Mouse (Mus musculus) ES-E14 (cell line): ENCODE data around the gene Rnf128. TPM values are rescaled to one million over a fixed set of nuclear protein-coding genes. Genes with fewer than 3 reads are reported as not detected.

Source experiments
- DNase-seq: peaks from one replicate; pipeline ENCODE4 v3.0.0-alpha.2; 2013; ENCODE audit warnings: low read depth, low spot score
- H3K27ac ChIP-seq: 2 replicates; pipeline ENCODE4 v1.5.1; 2012; ENCODE audit warnings: low read depth, mild to moderate bottlenecking, low read length, moderate library complexity, mixed read lengths; ENCODE audit not compliant: poor library complexity, insufficient read depth, severe bottlenecking
- H3K36me3 ChIP-seq: 2 replicates; pipeline ENCODE4 v1.6.1; 2012; ENCODE audit warnings: mild to moderate bottlenecking, low read length, moderate library complexity, mixed read lengths; ENCODE audit not compliant: control insufficient read depth, poor library complexity, insufficient read depth, severe bottlenecking
- H3K4me1 ChIP-seq, 2 experiments: fragments of 150-350 bp in 1 of 2; sonication (generic) in 1 of 2; 2 replicates each; pipeline ENCODE4 v1.6.1; 2012; ENCODE audit warnings: low read length in 2 of 2, mild to moderate bottlenecking in 1 of 2, mixed read lengths in 1 of 2; ENCODE audit not compliant: control insufficient read depth in 2 of 2, insufficient read depth in 2 of 2, poor library complexity in 1 of 2
- H3K4me3 ChIP-seq, 2 experiments: fragments of 150-350 bp in 1 of 2; sonication (generic) in 1 of 2; 2 replicates each; pipeline ENCODE4 v1.5.1; 2012; ENCODE audit warnings: low read length in 2 of 2, low read depth in 1 of 2, mild to moderate bottlenecking in 1 of 2, mixed read lengths in 1 of 2; ENCODE audit not compliant: insufficient read depth in 1 of 2, poor library complexity in 1 of 2, severe bottlenecking in 1 of 2
- H3K9ac ChIP-seq: 2 replicates; pipeline ENCODE4 v1.6.1; 2012; ENCODE audit warnings: low read depth, mild to moderate bottlenecking, low read length, mixed read lengths; ENCODE audit not compliant: poor library complexity, insufficient read depth, severe bottlenecking
- H3K9me3 ChIP-seq: fragments of 150-350 bp; sonication (generic); 2 replicates; pipeline ENCODE4 v1.6.1; 2012; ENCODE audit warnings: low read depth, mild to moderate bottlenecking, low read length; ENCODE audit not compliant: control insufficient read depth, insufficient read depth
- CHD2 ChIP-seq: IDR thresholded peaks from 2 replicates; pipeline ENCODE4 v1.6.1; 2014; ENCODE audit warnings: mild to moderate bottlenecking, low read depth, low read length, inconsistent platforms
- HCFC1 ChIP-seq: IDR thresholded peaks from 2 replicates; pipeline ENCODE4 v1.6.1; 2012; ENCODE audit warnings: low read length, inconsistent platforms, borderline replicate concordance; ENCODE audit not compliant: insufficient read depth
- MAFK ChIP-seq: IDR thresholded peaks from 2 replicates; pipeline ENCODE4 v1.6.1; 2014; ENCODE audit warnings: mild to moderate bottlenecking, low read depth, low read length, inconsistent platforms; ENCODE audit not compliant: insufficient read depth
- ZC3H11A ChIP-seq: IDR thresholded peaks from 2 replicates; pipeline ENCODE4 v1.6.1; 2012; ENCODE audit warnings: low read depth, mild to moderate bottlenecking, inconsistent platforms, low read length, borderline replicate concordance
- ZNF384 ChIP-seq: IDR thresholded peaks from 2 replicates; pipeline ENCODE4 v1.6.1; 2012; ENCODE audit warnings: low read depth, low read length, inconsistent platforms
- in situ Hi-C, 2 experiments: fragments of 600-800 bp; cut with MboI; formaldehyde crosslinking; loops; one replicate each; pipeline ENCODE4 v1.15.1; 2025; ENCODE audit warnings: low sequenced_read_pairs in 2 of 2, inconsistent platforms in 1 of 2; ENCODE audit not compliant: unreplicated experiment in 2 of 2
- total RNA-seq: library from RNA; depleted of rRNA; stranded (reverse); fragments of 300-350 nt; gene quantifications from 2 replicates; pipeline ENCODE4 v1.2.3, GENCODE M21; 2012; rRNA removed

Gene Rnf128
- 23.3 and 42.1 TPM in 2 replicates for total RNA-seq

- Histone ChIP-seq H3K4me1 (no peaks in the 10 kb centered on the region), H3K4me3 (no peak within 1 kb of the TSS), H3K36me3 (no peaks in the 10 kb centered on the region), H3K27ac (no peak within 1 kb of the TSS), H3K9ac (no peak within 1 kb of the TSS), H3K9me3 (no peaks in the 10 kb centered on the region)
- in situ Hi-C loops: no loop called here
- TF ChIP-seq ZNF384: no peak
- TF ChIP-seq MAFK: no peak
- no peak for TF ChIP-seq HCFC1
- TF ChIP-seq ZC3H11A: no peak
- TF ChIP-seq CHD2: no peak
- no peak for DNase-seq
Measured at GRCm38 (mm10) chrX:139562925-139563461, at the start of gene Rnf128. Rnf128 (plus strand) TSS chrX:139563316.

- in situ Hi-C loops: no loop called here
- Histone ChIP-seq H3K36me3 (no peaks in the 10 kb centered on the region), H3K9me3 (no peaks in the 10 kb centered on the region)
Measured at GRCm38 (mm10) chrX:139516156-139516555, 47.0 kb upstream of the Rnf128 start.

GRCm38 (mm10) chrX:139519251-139519650 is 43.9 kb upstream of the Rnf128 start:
- Histone ChIP-seq H3K4me3 (no peak overlapping the region), H3K9me3 (no peaks in the 10 kb centered on the region), H3K4me1 (0 out of 4 replicates have a peak, but pooled peaks cover 0 to 2% of the 10 kb centered on the region in 2 experiments), H3K36me3 (no peaks in the 10 kb centered on the region), H3K9ac (no peak overlapping the region), H3K27ac (no peak overlapping the region)
- in situ Hi-C loops: no loop called here
- no peak for TF ChIP-seq MAFK
- TF ChIP-seq CHD2: no peak
- no peak for TF ChIP-seq ZC3H11A
- TF ChIP-seq HCFC1: no peak
- TF ChIP-seq ZNF384: no peak
- no peak for DNase-seq

More at GRCm38 (mm10) chrX:139516156-139516555, 47.0 kb upstream of the Rnf128 start:
- TF ChIP-seq HCFC1 (no peak), CHD2 (no peak), ZC3H11A (no peak), MAFK (no peak), ZNF384 (no peak)
- 0 out of 4 replicates have a peak, but pooled peaks cover 0 to 2% of the 10 kb centered on the region in 2 experiments for H3K4me1 ChIP-seq
- H3K4me3 ChIP-seq: no peak overlapping the region
- H3K9ac ChIP-seq: no peak overlapping the region
- peak; percentile 8 for DNase-seq
- H3K27ac ChIP-seq: no peak overlapping the region

GRCm38 (mm10) chrX:139524303-139525091 is 38.6 kb upstream of the Rnf128 start:
- H3K36me3 ChIP-seq: no peaks in the 10 kb centered on the region
- TF ChIP-seq HCFC1 (no peak), MAFK (no peak), CHD2 (no peak), ZNF384 (no peak), ZC3H11A (no peak)
- no peak for DNase-seq
- H3K4me3 ChIP-seq: no peak overlapping the region
- H3K27ac ChIP-seq: no peak overlapping the region
- no peaks in the 10 kb centered on the region; a peak in 1 of 4 replicates for H3K4me1 ChIP-seq
- no peak overlapping the region for H3K9ac ChIP-seq
- no peaks in the 10 kb centered on the region for H3K9me3 ChIP-seq
- in situ Hi-C loops: no loop called here
